8 mouse cellular contexts compared by ENCODE assay signal in the genomic region with DNA sequence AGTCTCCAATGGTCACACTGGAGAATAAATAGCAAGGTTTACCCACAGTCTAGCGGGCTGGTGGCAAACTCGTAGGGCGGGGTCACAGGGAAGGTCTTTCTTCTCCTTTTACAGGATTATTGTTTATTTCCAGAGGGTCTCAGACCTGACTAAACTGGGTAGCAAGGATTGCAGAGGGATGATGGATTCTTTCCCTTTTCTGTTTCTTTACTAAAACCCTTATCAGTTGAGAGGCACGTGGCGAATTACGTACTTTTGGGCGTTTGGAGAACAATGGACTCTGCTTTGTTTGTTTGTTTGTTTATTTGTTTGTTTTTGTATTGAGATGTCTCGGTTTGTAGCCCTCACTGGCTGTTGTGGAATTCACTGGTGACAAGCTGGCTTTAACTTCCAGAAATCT. TPM values are rescaled to one million over a fixed set of nuclear protein-coding genes. Genes with fewer than 3 reads are reported as not detected.
DNase-seq lines count a peak whose midpoint lies in the region; ATAC-seq lines count a peak whose summit lies in the region.

No protein-coding gene starts in this region.

- WGBS in heart, embryonic 15.5 days, result 6% methylated on average over 8 of the region's 8 CpGs
- 8% methylated on average over 8 of the region's 8 CpGs for WGBS in hindbrain, embryonic 12.5 days
- 12% methylated on average over 8 of the region's 8 CpGs for WGBS in midbrain, embryonic 13.5 days

- H3K36me3 ChIP-seq in heart, embryonic 15.5 days, result no peaks in the 10 kb centered on the region
- H3K36me3 ChIP-seq in hindbrain, embryonic 12.5 days, result no peaks in the 10 kb centered on the region
- no peaks in the 10 kb centered on the region for H3K36me3 ChIP-seq in midbrain, embryonic 13.5 days

- H3K4me3 ChIP-seq in heart, embryonic 15.5 days, result peak overlapping the region; percentile 61
- H3K4me3 ChIP-seq in hindbrain, embryonic 12.5 days, result peak overlapping the region; percentile 41
- H3K4me3 ChIP-seq in midbrain, embryonic 13.5 days (replicated peaks), result peak overlapping the region; percentile 48

- H3K4me1 ChIP-seq in heart, embryonic 15.5 days (replicated peaks), result peaks cover 8% of the 10 kb centered on the region
- H3K4me1 ChIP-seq in hindbrain, embryonic 12.5 days, result peaks cover 8% of the 10 kb centered on the region
- peaks cover 9% of the 10 kb centered on the region; the same call in 1 of the 2 replicates for H3K4me1 ChIP-seq in midbrain, embryonic 13.5 days (replicated peaks)

- peak overlapping the region; percentile 70 for H3K4me2 ChIP-seq in heart, embryonic 15.5 days
- peak overlapping the region; percentile 49 for H3K4me2 ChIP-seq in hindbrain, embryonic 12.5 days (replicated peaks)
- peak overlapping the region; percentile 61 for H3K4me2 ChIP-seq in midbrain, embryonic 13.5 days (replicated peaks)

- DNase-seq in heart, adult 11 months, result no peak
- peak; percentile 17 for DNase-seq in R1 (ENCODE audit: low read depth, low spot score)
- no peak for DNase-seq in ovary, postnatal 14 days (ENCODE audit: low spot score)
- no peak for DNase-seq in frontal cortex, postnatal 14 days (ENCODE audit: low spot score in 2 of 2)

- H3K9me3 ChIP-seq in heart, embryonic 15.5 days (replicated peaks), result no peaks in the 10 kb centered on the region
- no peaks in the 10 kb centered on the region for H3K9me3 ChIP-seq in hindbrain, embryonic 12.5 days (replicated peaks)
- no peaks in the 10 kb centered on the region for H3K9me3 ChIP-seq in midbrain, embryonic 13.5 days

- ATAC-seq in heart, embryonic 15.5 days (replicated peaks; ENCODE audit: insufficient number of reproducible peaks, insufficient read depth, low FRiP score, low read depth), result no peak
- ATAC-seq in hindbrain, embryonic 12.5 days (ENCODE audit: low FRiP score), result 0 out of 2 replicates have a peak, but pooled peaks have one; percentile 11
- ATAC-seq in midbrain, embryonic 13.5 days, result no peak; the same call in 1 of the 2 replicates
- no peak for ATAC-seq in inflammation-experienced regulatory T-cells, adult 6 months

- H3K27ac ChIP-seq in heart, embryonic 15.5 days, result no peak overlapping the region
- H3K27ac ChIP-seq in hindbrain, embryonic 12.5 days, result no peak overlapping the region
- H3K27ac ChIP-seq in midbrain, embryonic 13.5 days, result no peak overlapping the region

- peak overlapping the region; percentile 38 for H3K9ac ChIP-seq in heart, embryonic 15.5 days
- no peak overlapping the region for H3K9ac ChIP-seq in hindbrain, embryonic 12.5 days
- peak overlapping the region; percentile 47 for H3K9ac ChIP-seq in midbrain, embryonic 13.5 days (replicated peaks)

- H3K27me3 ChIP-seq in heart, embryonic 15.5 days, result no peaks in the 10 kb centered on the region
- H3K27me3 ChIP-seq in hindbrain, embryonic 12.5 days, result peaks cover 4% of the 10 kb centered on the region
- H3K27me3 ChIP-seq in midbrain, embryonic 13.5 days, result peaks cover 11% of the 10 kb centered on the region

RNA-seq across cellular contexts. Expression of gene Gpx5, which starts 13.5 kb away (rescaled TPM):
- polyA plus RNA-seq in heart, embryonic 15.5 days (2015; fragmentation: Nextera tagmentation; extraction: Ambion mirVana), result not detected in 2 replicates
- polyA plus RNA-seq in hindbrain, embryonic 12.5 days (2016; fragmentation: Nextera tagmentation; extraction: Ambion mirVana), result not detected in 2 replicates
- polyA plus RNA-seq in midbrain, embryonic 13.5 days (2015; fragmentation: Nextera tagmentation; extraction: Ambion mirVana), result not detected in 2 replicates
- polyA plus RNA-seq in inflammation-experienced regulatory T-cells, adult 6 months (2017; shearing (Covaris generic)), result not detected

RNA-seq across cellular contexts. Expression of gene Gpx6, which starts 32.8 kb away (rescaled TPM):
- not detected in 2 replicates for polyA plus RNA-seq in heart, embryonic 15.5 days (2015; fragmentation: Nextera tagmentation; extraction: Ambion mirVana)
- 0.85 TPM in 1 of 2 replicates, not detected in the other for polyA plus RNA-seq in hindbrain, embryonic 12.5 days (2016; fragmentation: Nextera tagmentation; extraction: Ambion mirVana)
- not detected in 2 replicates for polyA plus RNA-seq in midbrain, embryonic 13.5 days (2015; fragmentation: Nextera tagmentation; extraction: Ambion mirVana)
- polyA plus RNA-seq in inflammation-experienced regulatory T-cells, adult 6 months (2017; shearing (Covaris generic)), result not detected
